Mouse (Mus musculus): ENCODE measurements around the gene Eml5.

Gene Eml5

GRCm38 (mm10) chr12:98832929-98833598 is 68.2 kb downstream of the Eml5 start:
- no peak for DNase-seq

- no peak for DNase-seq
Observed at GRCm38 (mm10) chr12:98831122-98831521, 70.2 kb downstream of the Eml5 start.

DNA sequence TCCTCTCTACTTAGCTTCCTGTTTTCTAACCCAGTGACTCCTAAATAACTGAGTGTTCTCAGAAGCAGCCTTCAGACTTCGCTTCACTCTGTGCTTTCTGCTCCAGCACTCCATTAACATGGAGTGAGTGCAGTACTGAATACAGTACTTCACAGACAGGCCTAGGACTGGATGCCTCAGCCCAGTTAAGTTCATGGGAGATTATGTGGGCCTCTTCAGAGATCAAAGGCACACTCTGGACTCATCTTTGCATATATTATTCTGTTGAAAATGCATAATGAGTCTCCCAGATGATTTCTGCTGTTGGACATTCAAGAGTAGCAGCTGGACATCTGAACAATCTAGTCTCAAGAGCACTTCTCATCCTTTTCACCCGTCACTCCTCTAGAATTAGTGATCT is 80.5 kb downstream of the Eml5 start:
- DNase-seq, result no peak

- no peak for DNase-seq
Observed at GRCm38 (mm10) chr12:98804078-98804748, 97.1 kb downstream of the Eml5 start.

GRCm38 (mm10) chr12:98802245-98802644 is 99.0 kb downstream of the Eml5 start:
- DNase-seq, result no peak

DNA sequence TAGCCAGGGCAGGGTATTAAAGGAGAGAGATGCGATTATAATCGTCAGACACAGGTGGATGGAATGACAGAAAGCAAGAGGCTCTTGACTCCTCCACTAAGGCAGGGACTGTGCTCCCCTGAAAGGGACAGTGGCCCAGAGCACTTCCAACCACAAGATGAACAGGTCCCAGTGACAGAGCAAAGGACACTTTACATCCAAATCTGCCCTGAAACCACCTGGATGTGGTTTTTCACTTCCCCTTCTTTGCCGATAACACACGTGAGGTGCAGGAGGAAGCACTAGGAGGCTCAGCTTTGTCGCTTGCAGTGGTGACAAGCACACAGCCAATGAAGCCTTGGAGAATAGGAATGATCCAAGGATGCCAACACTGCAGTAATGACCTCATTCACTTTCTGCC is 101.0 kb downstream of the Eml5 start:
- DNase-seq, result no peak

DNA sequence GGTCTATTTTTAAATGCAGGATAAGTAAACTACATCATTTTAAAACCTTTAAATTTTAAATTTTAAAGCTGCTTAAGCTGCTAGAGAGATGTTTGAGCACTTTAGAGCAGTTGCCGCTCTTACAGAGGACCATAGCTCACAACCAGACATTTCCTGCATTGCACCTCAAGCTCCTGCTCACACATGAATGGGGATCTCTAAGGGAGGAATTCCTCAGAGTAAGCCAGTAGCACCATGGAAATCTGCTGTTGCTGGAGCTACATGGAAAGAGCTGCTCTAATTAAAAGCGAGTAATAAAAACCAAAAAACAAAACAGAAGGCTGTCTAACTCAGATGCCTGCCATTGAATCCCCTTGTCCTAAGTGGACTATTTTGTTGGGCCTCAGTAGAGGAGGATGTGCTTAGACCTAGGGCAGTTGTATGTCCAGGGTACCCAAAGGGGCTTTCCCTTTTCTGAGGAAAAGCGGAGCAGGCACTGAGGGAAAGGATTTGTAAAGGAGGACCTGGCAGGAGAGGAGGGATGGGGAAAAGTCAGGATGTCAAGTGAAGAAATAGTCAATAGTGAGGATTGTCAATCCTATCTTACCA is 105.5 kb downstream of the Eml5 start:
- DNase-seq, result no peak

- DNase-seq, result no peak
Observed at GRCm38 (mm10) chr12:98784251-98784650, 117.0 kb downstream of the Eml5 start.

DNA sequence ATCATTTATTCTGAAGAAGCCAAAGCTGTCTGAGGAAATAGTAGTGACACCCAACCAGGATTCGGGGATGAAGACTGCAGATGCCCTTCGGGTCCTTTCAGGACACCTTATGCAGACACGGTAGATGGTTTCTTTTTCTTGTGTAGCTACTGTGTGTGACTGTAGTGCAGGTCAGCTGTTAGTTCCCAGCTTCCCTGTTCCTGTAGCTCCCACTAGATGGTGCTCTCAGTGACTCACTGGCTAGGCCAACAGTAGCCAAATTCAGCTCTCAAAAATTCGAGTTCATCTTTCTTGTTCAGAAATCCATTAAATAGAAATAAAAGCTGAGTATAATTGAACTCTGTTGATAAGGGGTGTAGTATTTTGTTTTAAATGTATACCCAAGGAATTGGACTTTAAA is 122.1 kb downstream of the Eml5 start:
- DNase-seq, result peak; percentile 38

- DNase-seq, result no peak
Observed at GRCm38 (mm10) chr12:98777509-98777908, 123.8 kb downstream of the Eml5 start.

DNA sequence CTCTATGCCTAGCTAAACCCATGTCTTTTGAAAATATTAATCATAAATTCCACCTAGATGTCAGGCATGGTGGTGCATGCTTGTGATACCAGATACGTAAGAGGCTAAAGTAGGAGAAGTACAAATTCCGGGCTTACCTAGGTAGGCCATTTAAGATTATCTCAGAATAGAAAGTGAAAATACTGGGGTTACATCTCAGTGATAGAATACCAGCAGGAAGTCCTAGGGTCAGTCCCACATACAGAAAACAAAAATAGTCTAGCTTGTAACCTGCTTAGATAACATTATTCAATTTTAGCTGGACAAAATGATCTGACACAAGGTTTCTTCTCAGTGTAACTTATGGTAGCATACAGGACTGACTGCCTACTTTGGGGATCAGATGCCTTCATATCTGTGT is 135.0 kb downstream of the Eml5 start:
- DNase-seq, result no peak

DNA sequence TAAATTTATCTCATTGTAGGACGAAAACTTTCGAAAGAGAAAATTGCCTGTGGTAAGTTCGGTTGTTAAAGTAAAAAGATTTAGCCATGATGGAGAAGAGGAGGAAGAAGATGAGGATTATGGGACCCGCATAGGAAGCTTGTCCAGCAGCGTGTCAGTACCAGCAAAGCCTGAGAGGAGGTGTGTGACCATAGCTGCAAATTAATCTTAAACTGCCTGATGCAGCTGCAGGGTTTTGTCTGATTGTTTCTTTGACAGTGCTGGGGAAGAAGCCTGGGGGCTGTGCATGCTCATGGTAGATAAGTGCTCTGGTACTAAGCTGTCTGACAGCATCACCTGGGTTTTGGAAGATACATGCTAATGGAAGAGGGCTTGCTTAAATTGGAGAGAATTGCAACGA is 141.6 kb downstream of the Eml5 start:
- DNase-seq, result no peak

DNA sequence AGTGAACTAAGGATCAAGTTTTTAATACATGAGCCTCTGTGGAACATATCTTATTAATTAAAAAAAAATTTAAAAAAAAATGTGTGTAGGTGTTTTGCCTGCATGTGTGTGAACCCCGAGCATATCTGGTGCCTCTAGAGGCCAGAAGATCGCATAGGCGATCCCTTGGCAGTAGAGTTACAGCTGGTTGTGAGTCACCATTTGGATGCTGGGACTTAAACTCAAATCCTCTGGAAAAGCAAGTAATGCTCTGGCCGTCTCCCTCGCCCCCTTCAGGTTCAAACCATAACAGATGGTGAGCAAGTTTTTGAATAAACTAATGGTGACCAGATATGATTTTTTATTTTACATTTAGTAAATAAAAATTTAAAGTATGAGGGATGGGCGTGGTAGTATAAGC is 143.6 kb downstream of the Eml5 start:
- DNase-seq, result no peak

- peak; percentile 32 for DNase-seq
Observed at GRCm38 (mm10) chr12:98747380-98747753, 153.9 kb downstream of the Eml5 start.

GRCm38 (mm10) chr12:98746746-98747379 is 154.4 kb downstream of the Eml5 start, which contains the start of gene Zc3h14:
TSS of gene Zc3h14 (plus strand) at chr12:98746964.
- DNase-seq, result peak; percentile 96

GRCm38 (mm10) chr12:98746131-98746530 is 155.2 kb downstream of the Eml5 start:
- peak; percentile 68 for DNase-seq

DNA sequence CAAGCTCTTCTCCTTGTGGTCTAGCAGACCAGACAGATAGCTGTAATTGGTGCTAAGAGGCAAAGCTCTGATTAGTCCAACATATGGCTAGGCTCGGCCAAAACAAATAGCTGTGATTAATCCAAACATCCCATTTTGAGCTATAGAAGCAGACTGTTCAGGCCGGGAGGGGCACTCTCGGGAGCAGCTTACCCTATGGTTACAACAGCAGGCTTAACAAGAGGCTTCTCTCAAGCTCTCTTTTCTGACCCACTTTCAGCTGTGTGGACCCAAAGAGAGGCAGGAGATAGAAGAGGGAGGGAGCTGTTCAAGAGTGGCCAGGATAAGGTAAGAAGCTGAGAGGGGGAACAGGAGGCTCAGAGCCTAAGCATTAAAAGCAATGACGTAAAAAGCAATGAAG is 155.7 kb downstream of the Eml5 start:
- no peak for DNase-seq

DNA sequence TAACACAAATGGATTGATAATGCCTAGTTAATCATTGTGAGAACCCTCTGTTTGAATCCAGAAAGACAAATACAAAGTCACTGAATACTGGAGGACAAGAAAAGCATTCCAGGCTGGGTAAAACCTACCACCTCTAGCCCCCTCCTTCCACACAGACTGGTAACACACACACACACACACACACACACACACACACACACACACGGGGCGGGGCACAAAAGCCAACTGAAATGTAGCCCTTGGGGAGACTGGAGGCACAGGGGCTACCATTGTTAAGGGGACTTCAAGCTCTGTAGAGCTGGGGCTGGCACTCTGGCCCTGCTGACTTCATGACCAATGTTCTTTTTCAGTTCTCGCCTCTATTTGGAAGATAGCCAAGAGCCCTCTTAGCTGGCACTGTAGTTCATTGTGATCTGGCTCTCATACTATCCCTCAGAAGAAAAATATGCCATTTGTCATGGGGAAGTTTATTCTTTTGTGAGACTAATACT is 160.2 kb downstream of the Eml5 start:
- no peak for DNase-seq

GRCm38 (mm10) chr12:98737801-98738350 is 163.4 kb downstream of the Eml5 start:
- peak; percentile 57 for DNase-seq

- peak; percentile 81 for DNase-seq
Observed at GRCm38 (mm10) chr12:98736951-98737800, 164.1 kb downstream of the Eml5 start, which contains the start of gene Ptpn21. TSS of gene Ptpn21 (minus strand) at chr12:98737405.
